Comparison of ENCODE assay signal across 8 mouse cellular contexts in the genomic region with DNA sequence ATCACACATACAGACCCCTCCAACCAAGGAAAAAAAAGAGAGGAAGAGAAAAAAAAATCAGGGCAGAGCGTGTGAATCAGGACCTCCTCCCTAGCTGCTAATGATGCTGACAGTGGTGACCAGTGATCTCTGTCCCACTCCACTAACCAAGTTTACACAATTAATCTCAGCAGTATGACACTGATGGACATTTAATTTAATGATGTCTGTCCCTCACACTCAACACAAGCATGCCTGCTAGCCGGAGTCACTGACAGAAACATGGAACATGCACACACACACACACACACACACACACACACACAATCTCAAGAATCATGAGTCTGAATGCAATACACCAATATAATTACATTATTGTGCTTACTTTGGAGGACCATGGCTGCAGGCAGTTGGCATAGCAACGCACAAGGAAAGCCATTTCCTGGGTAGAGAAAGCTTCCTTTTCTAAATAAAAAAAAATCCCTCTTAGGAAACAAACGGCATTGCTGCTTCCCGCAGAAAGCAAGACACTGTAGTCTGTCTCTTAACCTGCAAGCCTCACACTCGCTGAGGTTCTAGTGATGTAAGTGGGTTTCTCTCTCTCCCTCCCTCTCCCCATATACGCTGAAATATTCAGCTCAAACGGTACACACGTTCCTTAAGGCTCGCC.
A peak's percentile ranks its signal among the peaks of the same experiment; 100 is the strongest.
DNase-seq lines count a peak whose midpoint lies in the region; ATAC-seq and TF ChIP-seq lines count a peak whose summit lies in the region.

No protein-coding gene starts in this region.

- TF ChIP-seq CTCF in heart, postnatal 0 days (IDR thresholded peaks at IDR 0.05; ENCODE audit: low read depth) = no peak

- H3K9me3 ChIP-seq in limb, embryonic 12.5 days = no peaks in the 10 kb centered on the region
- no peaks in the 10 kb centered on the region for H3K9me3 ChIP-seq in limb, embryonic 10.5 days (replicated peaks)
- no peaks in the 10 kb centered on the region for H3K9me3 ChIP-seq in heart, postnatal 0 days (replicated peaks; ENCODE audit: control insufficient read depth, low read length)
- H3K9me3 ChIP-seq in midbrain, embryonic 16.5 days (replicated peaks; ENCODE audit: control insufficient read depth, low read length, poor library complexity, severe bottlenecking) = no peaks in the 10 kb centered on the region

- peaks cover 16% of the 10 kb centered on the region for H3K4me1 ChIP-seq in limb, embryonic 12.5 days (replicated peaks)
- H3K4me1 ChIP-seq in limb, embryonic 10.5 days = peaks cover 17% of the 10 kb centered on the region
- H3K4me1 ChIP-seq in heart, postnatal 0 days (ENCODE audit: control insufficient read depth, insufficient read depth) = peaks cover 42% of the 10 kb centered on the region
- H3K4me1 ChIP-seq in midbrain, embryonic 16.5 days (ENCODE audit: control insufficient read depth, insufficient read depth, low read length) = peaks cover 28% of the 10 kb centered on the region

- no peak for ATAC-seq in limb, embryonic 12.5 days (ENCODE audit: insufficient number of reproducible peaks, insufficient read depth, low FRiP score, low TSS enrichment, low read depth)
- no peak for ATAC-seq in heart, postnatal 0 days (ENCODE audit: insufficient read depth, low read depth)
- ATAC-seq in midbrain, embryonic 16.5 days = peak; percentile 87

- no peak overlapping the region for H3K9ac ChIP-seq in limb, embryonic 12.5 days (replicated peaks)
- H3K9ac ChIP-seq in heart, postnatal 0 days (replicated peaks; ENCODE audit: low read depth, low read length) = peak overlapping the region; percentile 55; the same call in 1 of the 2 replicates
- H3K9ac ChIP-seq in midbrain, embryonic 16.5 days (ENCODE audit: low read depth, low read length) = peak overlapping the region; percentile 85

- H3K4me2 ChIP-seq in limb, embryonic 12.5 days = peak overlapping the region; percentile 25
- H3K4me2 ChIP-seq in heart, postnatal 0 days (ENCODE audit: low read depth, low read length) = peak overlapping the region; percentile 62
- peak overlapping the region; percentile 64 for H3K4me2 ChIP-seq in midbrain, embryonic 16.5 days (ENCODE audit: low read length)

- H3K27me3 ChIP-seq in limb, embryonic 12.5 days = no peaks in the 10 kb centered on the region
- H3K27me3 ChIP-seq in limb, embryonic 10.5 days (ENCODE audit: low read depth, poor library complexity, severe bottlenecking) = no peaks in the 10 kb centered on the region
- H3K27me3 ChIP-seq in heart, postnatal 0 days (ENCODE audit: control insufficient read depth, insufficient read depth, low read length) = no peaks in the 10 kb centered on the region
- H3K27me3 ChIP-seq in midbrain, embryonic 16.5 days (ENCODE audit: control insufficient read depth, insufficient read depth, low read depth, low read length) = no peaks in the 10 kb centered on the region

- DNase-seq in adrenal gland, postnatal 10 days = peak; percentile 20
- no peak for DNase-seq in adrenal gland, adult 8-10 months
- no peak for DNase-seq in limb, embryonic 10.5 days (ENCODE audit: low spot score)
- DNase-seq in heart, postnatal 0 days (ENCODE audit: low spot score) = no peak
- DNase-seq in urinary bladder, adult 18-20 months (ENCODE audit: low spot score in 2 of 2) = no peak
- DNase-seq in ovary, adult 18-20 months (ENCODE audit: low spot score) = no peak

- no peak for TF ChIP-seq EP300 in heart, postnatal 0 days (IDR thresholded peaks at IDR 0.05; ENCODE audit: low read depth)

- no peaks in the 10 kb centered on the region for H3K36me3 ChIP-seq in limb, embryonic 12.5 days
- no peaks in the 10 kb centered on the region for H3K36me3 ChIP-seq in limb, embryonic 10.5 days
- H3K36me3 ChIP-seq in heart, postnatal 0 days (replicated peaks; ENCODE audit: control insufficient read depth, insufficient read depth, low read length) = 0 out of 2 replicates have a peak, but pooled peaks cover 2% of the 10 kb centered on the region
- H3K36me3 ChIP-seq in midbrain, embryonic 16.5 days (ENCODE audit: control insufficient read depth, insufficient read depth, low read length) = no peaks in the 10 kb centered on the region

- WGBS in limb, embryonic 12.5 days = 53% methylated on average over 10 of the region's 10 CpGs
- 64% methylated on average over 10 of the region's 10 CpGs for WGBS in limb, embryonic 10.5 days
- WGBS in heart, postnatal 0 days = 25% methylated on average over 10 of the region's 10 CpGs
- WGBS in midbrain, embryonic 16.5 days = 2% methylated on average over 10 of the region's 10 CpGs

- H3K4me3 ChIP-seq in limb, embryonic 12.5 days (replicated peaks) = no peak overlapping the region
- H3K4me3 ChIP-seq in limb, embryonic 10.5 days = no peak overlapping the region
- H3K4me3 ChIP-seq in heart, postnatal 0 days (ENCODE audit: low read depth, low read length) = peak overlapping the region; percentile 34
- peak overlapping the region; percentile 57 for H3K4me3 ChIP-seq in midbrain, embryonic 16.5 days (ENCODE audit: low read depth, low read length)

- H3K27ac ChIP-seq in limb, embryonic 12.5 days = peak overlapping the region; percentile 45; the same call in 1 of the 2 replicates
- no peak overlapping the region for H3K27ac ChIP-seq in limb, embryonic 10.5 days
- H3K27ac ChIP-seq in heart, postnatal 0 days (ENCODE audit: low read depth) = peak overlapping the region; percentile 87
- H3K27ac ChIP-seq in midbrain, embryonic 16.5 days (ENCODE audit: low read length) = peak overlapping the region; percentile 96

Comparison
In these comparisons a context has a peak if more than half of its experiments do, and no peak if none do; other contexts are left out.
1. H3K4me3 ChIP-seq: peak in heart, postnatal 0 days (single experiment) and midbrain, embryonic 16.5 days (single experiment); none in limb, embryonic 12.5 days (single experiment) and limb, embryonic 10.5 days (single experiment).
2. Peak in every context shown above with its lines, with median percentiles within 50 percentile points of each other: H3K4me2 ChIP-seq.